Mouse (Mus musculus) ES-Bruce4 (cell line): ENCODE measurements around the gene Cnmd.

Source experiments
- CTCF ChIP-seq: IDR thresholded peaks from one replicate; pipeline ENCODE4 v1.8.1; 2011; ENCODE audit warnings: low read depth, low read length
- POLR2A ChIP-seq: IDR thresholded peaks from one replicate; pipeline ENCODE4 v1.8.1; 2011; ENCODE audit warnings: low read length; ENCODE audit not compliant: insufficient read depth

DNA sequence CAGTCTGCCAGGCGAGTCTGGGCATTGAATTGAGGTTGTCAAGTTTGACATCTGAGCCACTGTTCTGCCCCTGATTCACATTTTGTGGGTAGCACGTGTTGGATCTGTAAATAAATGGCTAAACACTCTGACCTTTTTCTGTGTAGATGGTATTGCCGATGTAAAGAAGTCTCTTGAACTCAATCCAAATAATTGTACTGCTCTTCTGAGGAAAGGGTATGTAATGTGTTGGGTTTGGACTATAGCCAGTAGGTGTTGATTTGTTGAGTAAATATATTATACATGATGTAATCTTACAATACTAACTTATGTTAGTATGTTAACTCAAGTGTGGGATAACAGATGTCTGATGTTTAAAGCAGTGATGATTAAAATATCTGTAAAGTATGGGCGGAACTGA lies 65.4 kb downstream of the Cnmd start:
- no peak for TF ChIP-seq CTCF
- TF ChIP-seq POLR2A: no peak
